Mouse (Mus musculus): Measurements from ENCODE around the gene Ripor2.

GRCm38 (mm10) chr13:24625071-24625470 lies 43.1 kb downstream of the Ripor2 start:
- no peak for TF ChIP-seq CTCF (IDR thresholded peaks at IDR 0.05; ENCODE audit: extremely low read depth, insufficient read length, insufficient replicate concordance, low read depth, low read length)
- no peak for TF ChIP-seq POLR2A (IDR thresholded peaks at IDR 0.05; ENCODE audit: low read depth, low read length)
